Mouse (Mus musculus) left cerebral cortex, postnatal 10 days (tissue): ENCODE data around the gene Anp32e. TPM values are rescaled to one million over a fixed set of nuclear protein-coding genes. Genes with fewer than 3 reads are reported as not detected.
"Not testable (repeated sequence)": the region's sequence is repeated elsewhere in the genome, so short reads cannot be mapped to it uniquely, and the experiment has no call there.

Source experiments
- DNase-seq, 2 experiments: peaks; one replicate each; pipeline ENCODE4 v3.0.0; 2021 to 2022; ENCODE audit warnings: low spot score in 2 of 2, mixed read lengths in 1 of 2; ENCODE audit errors: extremely low spot score in 1 of 2
- intact Hi-C: fragments of 180-260 bp; cut with DNase I; formaldehyde crosslinking; loops from one replicate; pipeline ENCODE4 v1.15.1; 2025
- total RNA-seq, 2 experiments: library from RNA; stranded (reverse); gene quantifications; 2 replicates each; pipeline ENCODE4 v1.2.3; 2021

Anp32e gene
- total RNA-seq, 2 experiments from 2014 or later: 104 to 106 TPM

- DNase-seq: no peak
- intact Hi-C loops: no loop called here
These were observed 26.7 kb upstream of the Anp32e start for GRCm38 (mm10) chr3:95902373-95902625.

GRCm38 (mm10) chr3:95902643-95903042 is 26.4 kb upstream of the Anp32e start:
- intact Hi-C loops: no loop called here
- DNase-seq: no peak

- no peak for DNase-seq
- intact Hi-C loops: no loop called here
These were observed 25.1 kb upstream of the Anp32e start for GRCm38 (mm10) chr3:95903753-95904502.

GRCm38 (mm10) chr3:95904568-95904967 is 24.5 kb upstream of the Anp32e start, which contains the start of gene Car14:
Car14 (minus strand) TSS chr3:95904691.
- intact Hi-C loops: no loop called here
- DNase-seq: peak in 1 of 2 experiments; percentile 50

- intact Hi-C loops: loop anchor here (5.0 kb wide), 1 partner anchor 43 kb away; no protein-coding TSS in a partner anchor
- DNase-seq: peak in 1 of 2 experiments; percentile 72
These were observed 23.7 kb upstream of the Anp32e start for GRCm38 (mm10) chr3:95905146-95905939.

- intact Hi-C loops: loop anchor here (5.0 kb wide), 1 partner anchor 44 kb away; no protein-coding TSS in a partner anchor
- peak in 1 of 2 experiments; percentile 59 for DNase-seq
These were observed 23.0 kb upstream of the Anp32e start for GRCm38 (mm10) chr3:95905940-95906492.

GRCm38 (mm10) chr3:95906860-95907259 is 22.2 kb upstream of the Anp32e start:
- DNase-seq: peak in 1 of 2 experiments; percentile 61
- intact Hi-C loops: loop anchor here (5.0 kb wide), 1 partner anchor 45 kb away; no protein-coding TSS in a partner anchor

- intact Hi-C loops: loop anchor here (5.0 kb wide), 1 partner anchor 45 kb away; no protein-coding TSS in a partner anchor
- DNase-seq: no peak
These were observed 21.4 kb upstream of the Anp32e start for GRCm38 (mm10) chr3:95907613-95908012.

GRCm38 (mm10) chr3:95914706-95915105 is 14.3 kb upstream of the Anp32e start:
- intact Hi-C loops: no loop called here
- no peak for DNase-seq

GRCm38 (mm10) chr3:95916760-95917159 is 12.3 kb upstream of the Anp32e start:
- intact Hi-C loops: no loop called here
- no peak for DNase-seq

GRCm38 (mm10) chr3:95920532-95920931 is 8.5 kb upstream of the Anp32e start:
- intact Hi-C loops, DNase-seq: not testable (repeated sequence)

- DNase-seq, intact Hi-C loops: not testable (repeated sequence)
These were observed 5.6 kb upstream of the Anp32e start for GRCm38 (mm10) chr3:95923429-95923828.

- no peak for DNase-seq
- intact Hi-C loops: no loop called here
These were observed 4.9 kb upstream of the Anp32e start for GRCm38 (mm10) chr3:95924185-95924584.

- intact Hi-C loops: no loop called here
- DNase-seq: no peak
These were observed 4.0 kb upstream of the Anp32e start for GRCm38 (mm10) chr3:95925087-95925486.

GRCm38 (mm10) chr3:95928261-95928657 is 787 bp upstream of the Anp32e start:
- intact Hi-C loops: no loop called here
- no peak for DNase-seq

GRCm38 (mm10) chr3:95929581-95930470 is 780 bp downstream of the Anp32e start:
- intact Hi-C loops: no loop called here

GRCm38 (mm10) chr3:95930471-95930789 is 1.4 kb downstream of the Anp32e start:
- intact Hi-C loops: no loop called here
- no peak for DNase-seq

More at GRCm38 (mm10) chr3:95929581-95930470, 780 bp downstream of the Anp32e start:
- DNase-seq: peak in 1 of 2 experiments; percentile 81

GRCm38 (mm10) chr3:95931471-95931870 is 2.4 kb downstream of the Anp32e start:
- DNase-seq: no peak
- intact Hi-C loops: no loop called here

- intact Hi-C loops: no loop called here
- DNase-seq: no peak
These were observed 3.1 kb downstream of the Anp32e start for GRCm38 (mm10) chr3:95932157-95932556.
